Mouse (Mus musculus) heart, postnatal 10 days (tissue): ENCODE data around the gene Gm3542. TPM values are rescaled to one million over a fixed set of nuclear protein-coding genes. Genes with fewer than 3 reads are reported as not detected.
"Not testable (repeated sequence)": the region's sequence is repeated elsewhere in the genome, so short reads cannot be mapped to it uniquely, and the experiment has no call there.

Source experiments
- DNase-seq, 2 experiments: peaks; one replicate each; pipeline ENCODE4 v3.0.0; 2021
- intact Hi-C: fragments of 180-260 bp; cut with DNase I; formaldehyde crosslinking; loops from one replicate; pipeline ENCODE4 v1.15.1; 2025
- total RNA-seq, 2 experiments: library from RNA; stranded (reverse); gene quantifications; 2 replicates each; pipeline ENCODE4 v1.2.3; 2021

The Gm3542 gene
- total RNA-seq: not detected

DNA sequence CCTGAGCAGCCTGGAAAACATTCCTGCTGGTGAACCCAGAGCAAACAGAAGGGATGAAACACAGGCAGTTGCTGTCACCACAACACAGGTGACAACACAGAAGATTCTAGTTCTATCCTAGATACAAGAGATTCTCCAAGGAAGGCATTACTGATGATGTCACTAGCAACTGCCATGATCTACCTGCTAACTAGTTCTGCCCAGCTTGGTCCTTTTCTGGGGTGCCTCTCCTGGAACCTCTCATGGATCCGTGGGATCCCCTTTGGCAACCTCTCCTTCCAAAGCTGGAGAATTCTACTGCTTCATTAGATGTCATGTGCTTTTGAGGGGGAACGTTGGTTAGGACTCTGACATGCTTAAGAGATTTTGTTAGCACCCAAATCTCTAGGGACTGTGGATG is at the start of gene Gm3542:
TSS of gene Gm3542 (minus strand) at position 101 of the 400 bp plus-strand sequence.
- intact Hi-C loops, DNase-seq: not testable (repeated sequence)

Other genes with a start within 250 kb of the Gm3542 start
- gene Gm8279, start 203.4 kb downstream of the Gm3542 start, total RNA-seq: not detected
- gene Gm3317, start 170.4 kb downstream of the Gm3542 start, total RNA-seq: not detected
- gene Gm8271, start 149.1 kb downstream of the Gm3542 start, total RNA-seq: not detected
- gene Gm3526, start 74.3 kb downstream of the Gm3542 start, total RNA-seq: not detected
- gene Gm3500, start 54.1 kb upstream of the Gm3542 start, total RNA-seq: not detected
- gene Gm3194, start 120.5 kb upstream of the Gm3542 start, total RNA-seq: 1 to 10 TPM; 1.4 to 2.0 TPM
- not detected for gene Gm8246, start 142.9 kb upstream of the Gm3542 start, total RNA-seq
- gene Gm3187, start 149.3 kb upstream of the Gm3542 start, total RNA-seq: not detected
- gene Gm3488, start 166.7 kb upstream of the Gm3542 start, total RNA-seq: 1 to 10 TPM in 1 of 2 experiments, under 1 TPM in 1; 0.92 to 2.0 TPM
- gene Gm3532, start 203.6 kb upstream of the Gm3542 start, total RNA-seq: not detected